Mouse (Mus musculus): Measurements from ENCODE around the gene Sult2a7.

The Sult2a7 gene

DNA sequence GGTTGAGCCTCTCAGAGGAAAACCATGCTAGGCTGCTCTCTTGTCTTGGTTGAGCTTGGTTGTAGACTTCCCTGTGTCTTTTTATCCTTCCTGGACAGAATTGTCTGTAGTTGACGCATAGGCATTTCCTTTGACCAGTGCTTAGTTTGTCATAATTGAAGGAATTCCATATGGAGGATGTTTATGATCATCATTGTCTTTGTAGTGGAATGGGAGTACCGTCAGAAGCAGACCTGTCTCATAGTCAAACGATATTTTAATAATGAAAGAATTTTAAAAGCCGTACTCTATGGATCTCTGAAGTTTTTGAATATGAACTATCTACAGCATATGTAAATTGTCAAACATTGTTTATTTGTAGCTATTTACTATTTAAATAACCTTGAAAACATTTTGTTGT, at the start of gene Sult2a7:
TSS of gene Sult2a7 (minus strand) at position 101 of the 400 bp plus-strand sequence.
- no peak for DNase-seq (ENCODE audit: low read depth, low spot score)

DNA sequence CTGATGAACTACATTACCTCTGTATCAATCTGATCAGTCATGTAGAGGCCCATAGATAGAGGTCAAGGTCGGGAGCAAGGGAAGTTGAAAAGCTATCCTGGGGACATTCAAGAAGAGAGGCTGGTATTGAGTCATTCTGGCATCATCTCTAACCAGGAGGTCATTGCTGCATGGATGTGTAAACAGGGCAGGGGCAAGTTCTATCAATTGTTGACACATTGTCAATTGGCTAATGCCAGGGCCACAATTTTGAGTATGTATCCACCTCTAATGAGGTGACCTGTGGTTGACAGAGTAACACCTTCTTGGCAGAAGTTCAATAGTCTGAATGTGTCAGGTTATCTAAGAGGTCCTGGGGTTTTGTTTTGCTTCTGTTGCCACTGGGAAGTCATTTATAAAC, 31.2 kb upstream of the Sult2a7 start:
- DNase-seq (ENCODE audit: low read depth, low spot score) = no peak

DNA sequence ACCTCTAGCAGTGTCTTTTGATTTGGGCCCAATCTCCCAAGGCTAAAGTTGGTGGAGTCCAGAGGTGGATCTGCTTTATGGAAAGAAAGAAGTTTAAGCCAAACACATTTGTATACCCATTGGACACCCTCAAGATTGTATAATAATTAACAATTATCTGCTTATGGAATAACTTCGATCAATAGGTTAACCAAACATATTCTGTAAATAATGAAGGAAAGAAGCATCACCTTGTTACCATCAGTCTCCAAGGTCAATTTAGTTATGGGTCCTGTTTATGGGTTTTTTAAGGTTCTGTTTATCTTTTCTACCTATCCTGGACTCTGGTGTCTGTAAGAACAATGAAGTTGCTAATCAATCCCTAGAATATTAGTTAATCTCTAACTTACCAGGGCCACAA, 28.6 kb upstream of the Sult2a7 start:
- DNase-seq (ENCODE audit: low read depth, low spot score) = no peak

DNA sequence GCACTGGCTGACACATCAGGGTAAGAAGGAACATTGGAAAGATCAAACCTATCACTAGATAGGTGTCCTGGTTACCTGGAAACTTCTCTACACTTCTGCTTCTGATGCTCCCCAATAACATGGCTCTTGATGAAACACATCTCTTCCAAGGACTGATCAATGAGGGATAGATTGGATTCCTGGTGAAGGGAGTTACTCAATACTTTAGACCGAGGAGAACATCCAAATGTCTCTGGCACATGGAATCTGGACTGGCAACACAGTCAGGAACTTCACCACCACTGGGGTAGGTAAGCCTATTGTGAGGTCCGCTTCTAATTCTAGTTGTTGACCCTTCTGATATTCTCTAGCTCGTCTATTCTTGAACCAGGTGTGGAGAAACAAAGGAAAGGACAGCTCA, 24.3 kb upstream of the Sult2a7 start:
- no peak for DNase-seq (ENCODE audit: low read depth, low spot score)

DNA sequence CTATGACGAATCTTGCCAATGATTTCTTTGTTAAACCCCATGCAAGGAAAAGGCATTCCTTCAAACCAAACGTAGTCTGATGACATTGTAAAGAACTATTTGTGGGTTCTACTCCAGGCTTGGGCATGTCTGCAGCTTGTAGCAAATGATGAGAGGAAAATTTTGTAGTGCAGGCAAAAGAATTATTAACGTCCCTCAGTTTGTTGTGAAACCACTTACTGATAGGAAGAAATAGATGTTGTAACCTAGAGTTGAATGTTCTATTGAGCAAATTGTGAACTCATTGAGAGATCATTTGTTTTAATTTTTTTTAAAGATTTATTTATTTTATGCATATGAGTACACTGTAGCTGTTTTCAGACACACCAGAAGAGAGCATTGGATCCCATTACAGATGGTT, 1.1 kb downstream of the Sult2a7 start:
- DNase-seq (ENCODE audit: low read depth, low spot score) = no peak

DNA sequence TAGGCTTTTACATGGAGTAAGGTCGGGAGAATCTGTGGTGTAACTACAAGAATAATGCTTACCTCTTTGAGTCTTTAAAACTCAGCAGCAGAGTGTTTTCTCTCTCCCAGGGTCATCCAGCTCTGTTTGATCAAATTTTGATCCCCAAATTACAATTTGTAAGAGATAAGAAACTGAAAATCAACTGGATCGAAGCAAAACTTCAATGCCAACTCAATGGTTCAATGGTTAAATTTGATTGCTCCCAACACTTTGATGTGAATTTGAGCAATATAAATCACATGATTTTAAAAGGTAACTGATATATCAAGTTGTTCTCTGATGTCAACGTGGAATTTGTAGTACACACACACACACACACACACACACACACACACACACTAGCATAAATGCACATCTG, 47.5 kb downstream of the Sult2a7 start, which contains the start of gene Sult2a8:
TSS of gene Sult2a8 (minus strand) at position 236 of the 400 bp plus-strand sequence.
- no peak for DNase-seq (ENCODE audit: low read depth, low spot score)

DNA sequence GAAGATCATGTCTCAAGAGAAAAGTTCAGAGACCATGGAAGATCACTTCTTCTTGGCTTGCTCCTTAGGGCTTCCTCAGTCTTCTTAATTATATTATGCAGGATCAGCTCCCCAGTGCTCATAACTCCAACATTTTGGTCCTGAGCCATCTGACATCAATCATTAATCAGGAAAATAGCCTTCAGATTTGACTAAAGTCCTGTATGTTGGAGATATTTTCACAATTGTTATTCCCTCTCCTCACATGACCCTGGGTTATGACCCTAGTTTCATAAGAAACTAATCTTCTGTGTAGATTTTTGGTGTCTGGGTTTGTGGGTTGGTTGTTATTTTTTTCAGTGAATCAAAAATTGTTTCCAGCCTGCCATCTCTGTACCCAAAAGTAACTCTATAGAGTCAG, 54.4 kb downstream of the Sult2a7 start:
- DNase-seq (ENCODE audit: low read depth, low spot score) = no peak

DNA sequence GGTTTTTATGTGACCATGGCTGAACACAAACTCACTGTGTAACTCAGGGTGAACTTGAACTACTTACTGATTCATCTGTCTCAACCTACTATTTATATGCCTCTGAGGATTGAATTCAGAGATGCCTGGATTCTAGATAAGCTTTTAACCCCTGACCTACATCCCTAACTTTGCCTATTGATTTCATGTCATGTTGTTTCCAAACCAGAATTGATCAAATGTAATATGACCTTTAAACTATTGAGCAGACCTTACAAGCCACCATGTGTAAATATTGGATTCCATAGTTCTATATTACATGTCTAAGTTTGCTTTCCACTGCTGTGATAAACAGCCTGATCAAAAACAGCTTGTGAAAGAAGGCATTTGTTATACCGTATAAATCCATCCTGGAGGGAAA, 55.5 kb downstream of the Sult2a7 start:
- DNase-seq (ENCODE audit: low read depth, low spot score) = no peak

DNA sequence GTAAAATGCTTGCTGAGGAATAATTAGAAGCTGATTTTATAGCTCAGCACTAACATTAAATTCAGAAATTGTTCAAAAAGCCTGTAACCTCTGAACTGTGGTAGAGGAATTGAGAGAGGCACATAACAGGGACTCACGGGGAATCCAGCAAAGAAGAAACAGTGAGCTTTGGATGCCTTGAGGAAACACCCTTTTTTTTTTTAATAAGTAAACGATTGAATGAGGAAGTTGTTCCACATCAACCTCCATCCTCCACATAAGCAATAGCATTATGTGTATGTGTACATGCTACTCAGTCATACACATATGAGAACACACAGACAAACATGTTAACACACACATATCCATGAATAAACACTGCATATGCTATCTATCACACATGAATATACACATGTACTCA, 56.0 kb downstream of the Sult2a7 start:
- DNase-seq (ENCODE audit: low read depth, low spot score) = no peak

Data from telencephalon, adult 2 months (tissue).